Mouse (Mus musculus) adrenal gland, postnatal 25 days (tissue): Measurements from ENCODE around the gene Ppp1r14d. TPM values are rescaled to one million over a fixed set of nuclear protein-coding genes. Genes with fewer than 3 reads are reported as not detected.

Experiments
- DNase-seq: peaks from one replicate; pipeline ENCODE4 v3.0.0; 2021; ENCODE audit warnings: mixed read lengths
- total RNA-seq: library from RNA; stranded (reverse); gene quantifications from 2 replicates; pipeline ENCODE4 v1.2.3, GENCODE M21; 2021

Gene Ppp1r14d
- total RNA-seq, 1 experiment from 2014 or later: not detected

- DNase-seq: no peak
These were observed 57.3 kb downstream of the Ppp1r14d start for GRCm38 (mm10) chr2:119172446-119172845.

GRCm38 (mm10) chr2:119171574-119171973, 58.1 kb downstream of the Ppp1r14d start:
- no peak for DNase-seq

DNA sequence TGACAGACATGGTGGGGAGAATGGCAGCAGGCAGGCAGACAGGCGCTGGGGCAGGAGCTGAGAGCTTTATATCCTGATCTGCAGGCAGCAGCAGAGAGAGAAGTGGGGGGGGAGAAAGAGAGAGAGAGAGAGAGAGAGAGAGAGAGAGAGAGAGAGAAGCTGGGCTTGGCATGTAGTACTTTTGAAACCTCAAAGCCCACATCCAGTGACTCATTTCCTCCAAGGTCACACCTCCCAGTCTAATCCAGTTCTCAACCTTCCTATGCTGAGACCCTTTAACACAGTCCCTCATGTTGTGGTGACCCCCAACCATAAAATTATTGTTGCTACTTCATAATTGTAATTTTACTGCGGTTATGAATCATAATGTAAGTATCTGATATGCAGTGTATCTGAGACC, 59.4 kb downstream of the Ppp1r14d start:
- no peak for DNase-seq

Other genes with a start within 250 kb of the Ppp1r14d start
- gene Ccdc32, start 200.5 kb downstream of the Ppp1r14d start, total RNA-seq: 16.3 and 19.0 TPM in 2 replicates
- 5.6 and 5.8 TPM in 2 replicates for gene Rpusd2, start 195.1 kb downstream of the Ppp1r14d start, total RNA-seq
- 3.8 TPM in 2 replicates for gene Knl1, start 182.8 kb downstream of the Ppp1r14d start, total RNA-seq
- gene Rad51, start 117.1 kb downstream of the Ppp1r14d start, total RNA-seq: 5.0 and 8.6 TPM in 2 replicates
- gene Rmdn3, start 72.9 kb downstream of the Ppp1r14d start, total RNA-seq: 53.1 and 54.4 TPM in 2 replicates
- gene Gchfr, start 62.1 kb downstream of the Ppp1r14d start, total RNA-seq: 11.0 and 14.9 TPM in 2 replicates
- gene Gm14137, start 55.4 kb downstream of the Ppp1r14d start, total RNA-seq: 0.30 TPM in 1 of 2 replicates, not detected in the other
- gene Zfyve19, start 21.3 kb downstream of the Ppp1r14d start, total RNA-seq: 42.3 and 45.0 TPM in 2 replicates
- 18.0 and 18.4 TPM in 2 replicates for gene Dnajc17, start 21.1 kb downstream of the Ppp1r14d start, total RNA-seq
- gene Spint1, start 7.5 kb upstream of the Ppp1r14d start, total RNA-seq: 4.0 and 4.6 TPM in 2 replicates
- gene Rhov, start 41.4 kb upstream of the Ppp1r14d start, total RNA-seq: 0.49 TPM in 1 of 2 replicates, not detected in the other
- gene Vps18, start 58.8 kb upstream of the Ppp1r14d start, total RNA-seq: 18.5 and 21.1 TPM in 2 replicates
- gene Dll4, start 95.9 kb upstream of the Ppp1r14d start, total RNA-seq: 8.0 and 12.9 TPM in 2 replicates
- gene Chac1, start 121.3 kb upstream of the Ppp1r14d start, total RNA-seq: 5.0 and 10.2 TPM in 2 replicates
- 21.0 and 25.3 TPM in 2 replicates for gene Ino80, start 247.8 kb upstream of the Ppp1r14d start, total RNA-seq